Mouse (Mus musculus) thymus, postnatal 14 days (tissue): ENCODE data around the gene Ugt8a.

ENCODE experiments used
- DNase-seq: peaks from one replicate; pipeline ENCODE4 v3.0.0; 2021

Ugt8a gene

DNA sequence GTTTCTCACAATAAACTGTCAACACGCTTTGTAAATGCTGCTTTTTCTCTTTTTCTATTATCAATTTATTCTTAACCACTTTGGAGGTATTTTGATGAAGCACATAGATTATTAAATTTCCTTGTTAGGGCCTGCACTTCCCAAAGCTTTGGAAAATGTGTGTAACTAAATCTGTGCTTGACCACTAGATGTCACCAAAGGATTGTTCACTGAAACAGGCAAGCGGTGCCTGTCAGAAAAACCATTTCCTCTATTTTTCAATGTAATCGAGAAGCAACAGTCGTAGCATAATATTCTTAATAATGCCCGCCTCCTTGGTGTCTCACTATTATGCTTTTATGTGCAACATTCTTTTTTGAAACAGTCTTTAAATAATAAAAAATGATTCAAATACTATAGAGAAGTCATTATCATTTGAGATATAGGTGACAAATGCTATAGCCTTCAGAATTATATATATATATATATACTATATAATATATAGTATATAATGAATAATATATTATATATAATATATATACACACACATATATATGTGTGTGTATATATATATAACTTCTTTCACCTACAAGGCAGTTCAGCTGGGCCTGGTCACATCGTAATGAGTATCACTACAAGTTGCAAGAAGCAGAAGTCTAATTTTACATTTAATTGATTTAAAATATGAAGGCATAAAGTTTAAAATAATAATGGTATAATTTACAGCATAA is 89.1 kb downstream of the Ugt8a start:
- peak; percentile 26 for DNase-seq

DNA sequence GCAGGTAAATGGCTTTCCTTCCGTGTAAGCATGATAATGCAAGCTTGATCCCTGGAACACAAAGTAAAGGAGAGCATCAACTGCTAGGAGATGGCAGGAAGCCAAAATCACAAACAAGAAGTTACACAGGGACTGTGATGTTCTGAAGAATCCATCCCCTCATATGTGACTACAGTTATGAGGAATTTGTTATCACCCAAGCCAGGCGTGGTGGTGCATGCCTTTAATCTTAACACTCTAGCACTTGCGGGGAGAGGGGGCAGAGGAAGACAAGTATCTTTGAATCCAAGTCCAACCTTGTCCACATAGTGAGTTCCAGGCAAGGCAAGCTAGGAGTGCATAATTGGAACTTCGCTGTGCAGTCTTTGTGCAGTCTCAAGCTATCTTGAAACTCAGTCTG is 110.4 kb downstream of the Ugt8a start:
- no peak for DNase-seq

DNA sequence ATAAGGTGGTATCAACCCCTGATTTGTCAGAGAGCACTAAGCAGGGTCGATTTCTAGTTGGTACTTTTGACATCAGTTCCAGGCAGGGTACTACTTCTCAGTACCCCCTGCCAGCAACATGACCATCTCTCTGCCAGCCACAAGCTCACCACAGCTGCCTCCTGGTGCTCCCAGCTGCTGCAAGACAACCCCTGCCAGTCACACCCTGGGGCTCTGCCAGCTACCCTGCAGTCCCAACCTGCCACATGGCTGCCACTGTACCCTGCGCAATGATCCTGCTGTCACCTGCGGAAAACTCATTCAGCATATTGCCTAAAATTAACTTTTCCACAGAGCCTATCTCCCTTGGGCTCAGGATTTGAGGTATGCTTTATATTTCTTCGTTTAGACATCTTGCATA is 111.2 kb downstream of the Ugt8a start:
- no peak for DNase-seq

DNA sequence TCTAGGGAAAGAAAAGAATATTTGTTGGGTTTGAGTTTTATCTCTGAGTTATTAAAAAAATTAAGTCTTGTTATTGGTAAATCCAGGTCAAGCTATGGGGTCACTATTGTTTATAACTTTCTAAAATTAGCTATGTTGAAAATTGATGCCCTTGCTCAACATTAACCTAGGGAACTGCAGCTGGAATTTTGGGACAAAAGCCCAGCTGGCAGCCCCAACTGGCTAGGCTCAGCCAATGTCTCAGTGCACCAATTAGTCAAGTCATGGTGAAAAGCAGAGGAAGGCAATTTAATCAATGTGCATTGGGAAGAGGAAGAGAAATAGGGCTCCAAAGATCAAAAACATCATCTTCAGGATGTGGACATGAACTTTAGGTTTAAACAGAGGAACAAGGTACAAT is 118.7 kb downstream of the Ugt8a start:
- no peak for DNase-seq
